Mouse (Mus musculus) lung, adult 18-20 months (tissue): ENCODE results near the gene Ears2.

Source experiments
- DNase-seq, 2 experiments: peaks; one replicate each; pipeline ENCODE4 v3.0.0; 2022; ENCODE audit warnings: mixed read lengths in 2 of 2

Gene Ears2

DNA sequence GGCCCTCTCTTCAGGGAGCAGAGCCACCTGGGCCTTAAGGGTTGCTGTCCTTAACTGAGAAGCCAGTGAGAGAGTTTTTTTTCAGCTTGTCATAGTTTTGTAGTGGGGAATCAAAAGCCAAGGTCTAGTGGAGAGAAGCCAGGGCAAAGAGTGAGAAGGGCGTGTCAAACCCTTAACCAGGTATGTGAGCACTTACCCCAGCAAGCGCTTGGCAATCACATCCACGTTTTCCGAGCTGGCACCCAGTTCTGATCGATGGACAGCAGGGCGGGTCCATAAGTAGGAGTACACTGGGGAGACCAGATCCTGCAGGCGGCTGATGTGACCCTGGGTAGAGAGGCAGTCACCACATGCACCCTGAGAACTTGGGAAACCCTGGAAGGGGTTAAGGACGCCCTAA lies 23.0 kb downstream of the Ears2 start:
- DNase-seq: peak; percentile 59 to 64

DNA sequence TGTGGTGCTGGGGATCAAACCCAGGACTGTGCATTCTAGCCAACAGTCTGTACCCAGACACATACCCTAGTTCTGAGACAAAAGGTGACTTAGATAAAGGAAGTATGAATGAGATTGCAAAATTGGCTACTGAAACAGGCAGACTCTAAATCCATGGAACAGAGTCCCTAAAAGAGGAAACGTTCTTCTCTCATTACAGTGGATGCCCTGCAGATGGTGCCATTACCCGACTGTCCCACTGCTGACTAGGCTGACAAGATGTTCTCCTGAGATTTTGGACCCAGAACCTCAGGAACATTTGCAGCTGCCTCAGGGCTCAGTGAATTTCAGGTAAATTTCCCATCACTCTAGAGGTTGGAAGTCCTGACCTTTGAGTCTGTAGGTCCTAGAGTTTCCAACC lies 32.7 kb downstream of the Ears2 start:
- no peak for DNase-seq

DNA sequence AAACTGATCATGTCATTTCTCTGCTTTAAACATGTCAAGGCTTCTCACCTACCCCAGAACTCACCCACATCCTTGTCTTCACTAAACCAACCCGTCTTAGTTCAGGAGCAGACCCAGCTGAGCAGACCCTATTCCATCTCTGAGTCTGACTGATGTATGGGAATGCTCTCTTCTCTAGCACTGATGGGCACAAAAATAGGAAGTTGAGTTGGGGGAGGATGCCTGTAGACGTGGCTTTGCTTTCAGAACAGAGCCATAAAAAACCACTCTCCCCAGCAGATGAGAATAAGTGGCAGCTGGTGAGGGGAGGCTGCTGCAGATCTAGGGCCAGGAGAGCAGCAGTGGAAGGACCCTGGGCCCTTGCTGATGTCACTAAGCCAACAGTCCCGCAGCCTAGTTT lies 33.7 kb downstream of the Ears2 start:
- DNase-seq: no peak

DNA sequence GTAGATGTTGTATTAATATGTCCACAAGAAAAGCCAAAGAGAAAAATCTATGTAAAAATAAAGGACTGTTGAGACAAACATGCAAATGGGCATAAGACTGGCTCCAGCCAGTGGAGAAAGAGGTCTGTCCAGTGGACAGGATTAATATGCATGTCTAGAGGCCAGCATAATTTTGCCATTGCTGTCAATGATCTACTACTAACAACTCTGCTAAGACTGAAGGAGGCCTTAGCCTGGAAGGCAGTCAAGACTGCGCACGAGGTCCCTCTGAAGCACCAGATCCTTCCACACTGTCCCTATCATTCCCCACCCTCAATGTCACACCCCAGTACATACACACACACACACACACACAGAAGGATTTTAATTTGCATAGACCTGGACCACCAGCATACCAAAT lies 44.9 kb downstream of the Ears2 start:
- no peak for DNase-seq

DNA sequence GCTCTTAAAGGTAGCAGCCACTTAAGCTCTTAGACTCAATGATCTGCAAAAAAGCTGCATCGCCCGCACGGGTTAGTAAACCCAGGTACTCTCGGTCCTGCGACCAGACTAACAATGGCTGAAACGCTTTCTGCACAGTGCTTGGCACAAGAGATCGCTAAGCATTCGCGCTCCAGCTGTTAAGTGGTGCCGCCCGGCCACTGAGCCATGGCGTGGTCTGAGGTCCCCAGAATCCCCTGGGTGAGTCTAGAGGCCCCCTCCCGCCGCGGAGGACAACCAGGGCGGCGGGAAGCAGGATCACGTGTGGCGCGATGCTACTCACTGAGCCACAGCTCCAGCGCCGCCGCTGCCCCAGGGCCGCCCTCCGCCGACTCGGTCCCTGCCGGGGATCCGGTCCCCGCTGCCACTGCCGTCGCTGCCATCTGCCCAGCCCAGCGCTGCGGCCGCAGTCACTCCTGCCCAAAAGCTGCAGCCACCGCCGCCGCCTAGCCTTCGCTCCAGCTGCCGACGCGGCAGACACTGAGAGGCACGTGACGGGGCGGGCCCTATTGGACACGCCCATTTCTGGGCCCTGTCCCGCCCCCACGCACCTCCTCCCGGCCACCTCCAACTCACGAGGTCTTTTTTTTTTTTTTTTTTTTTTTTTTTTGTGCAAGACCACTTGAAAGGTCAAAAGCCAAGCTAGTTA lies 46.3 kb downstream of the Ears2 start, which contains the start of gene Gga2:
Gene Gga2 (minus strand): TSS at position 556 of the 688 bp plus-strand sequence.
- DNase-seq: peak; percentile 87 to 89

DNA sequence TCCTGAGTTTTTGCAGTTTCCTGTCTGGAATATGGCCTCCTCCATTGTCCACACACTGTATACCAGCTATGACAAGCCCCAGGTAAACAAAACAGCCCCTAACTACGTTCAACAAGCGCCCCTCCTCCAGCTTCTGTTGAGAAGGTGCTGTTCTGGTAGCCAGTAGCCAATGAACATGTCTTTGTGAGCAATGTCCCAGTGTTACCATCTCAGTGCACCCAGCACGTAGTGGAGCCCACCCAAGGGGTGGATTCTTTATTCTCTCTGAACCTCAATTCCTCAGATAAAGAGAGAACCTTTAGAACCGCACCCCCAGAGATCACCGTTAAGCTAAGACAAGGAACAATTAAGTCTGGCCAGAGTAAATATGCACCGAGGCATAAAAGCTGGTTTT lies 46.8 kb downstream of the Ears2 start:
- DNase-seq: no peak

DNA sequence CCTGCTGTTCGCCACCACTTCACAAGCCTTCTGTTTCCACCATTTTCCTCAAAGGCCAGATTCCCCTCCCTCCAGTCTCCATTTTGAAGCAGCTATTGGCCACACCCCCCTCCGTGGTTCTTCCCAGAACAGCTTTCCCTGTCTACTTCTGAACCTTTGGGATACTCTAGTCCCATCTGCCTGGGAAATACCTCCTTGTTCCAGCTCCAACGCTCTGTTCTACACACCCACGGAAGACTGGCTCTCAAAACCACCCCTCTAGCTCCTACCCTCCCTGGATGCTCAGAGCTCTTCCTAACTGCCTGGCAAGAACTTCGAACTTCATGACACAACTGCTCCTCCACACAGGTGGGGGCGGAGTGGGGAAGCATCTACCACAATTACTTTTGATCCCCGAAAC lies 48.1 kb downstream of the Ears2 start:
- no peak for DNase-seq

DNA sequence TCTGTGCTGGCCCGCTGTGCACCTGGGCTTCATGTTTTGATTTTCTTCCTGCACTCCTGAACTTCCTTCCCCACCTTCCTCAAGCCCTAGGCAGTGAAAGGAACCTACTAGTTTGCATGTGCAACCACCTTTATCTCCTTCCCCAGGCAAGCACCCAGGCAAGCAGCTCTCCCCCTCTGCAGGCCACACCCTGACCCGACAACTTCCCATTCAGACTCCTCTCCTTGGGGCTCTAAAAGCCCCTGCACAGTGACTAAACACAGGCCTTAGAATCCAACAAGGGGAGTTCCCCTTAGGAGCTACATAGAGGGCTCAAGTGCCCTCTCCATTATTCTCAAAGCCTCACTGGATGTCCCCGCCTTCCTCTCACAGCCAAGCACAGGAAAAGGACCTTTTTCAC lies 48.8 kb downstream of the Ears2 start:
- DNase-seq: peak; percentile 27 to 42

DNA sequence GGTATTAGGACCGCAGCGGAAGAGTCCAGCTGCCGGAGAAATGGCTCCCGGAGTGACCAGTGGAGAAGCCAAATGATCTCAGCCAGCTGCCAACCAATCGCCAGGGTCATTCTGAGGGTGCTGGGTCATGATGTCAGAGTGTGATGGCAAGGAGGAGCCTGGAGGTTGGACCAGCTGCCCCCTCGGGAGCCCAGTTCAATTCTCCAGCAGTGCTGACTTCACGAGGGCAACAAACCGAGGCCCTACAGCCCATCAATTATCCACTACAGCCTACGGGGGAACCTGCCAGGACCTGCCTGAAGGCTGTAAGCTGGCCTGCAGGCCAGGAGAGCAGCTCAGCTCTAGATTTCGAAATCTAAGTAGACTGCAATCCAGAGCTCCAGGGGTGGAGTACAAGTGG lies 51.3 kb downstream of the Ears2 start:
- peak; percentile 33 to 42 for DNase-seq

DNA sequence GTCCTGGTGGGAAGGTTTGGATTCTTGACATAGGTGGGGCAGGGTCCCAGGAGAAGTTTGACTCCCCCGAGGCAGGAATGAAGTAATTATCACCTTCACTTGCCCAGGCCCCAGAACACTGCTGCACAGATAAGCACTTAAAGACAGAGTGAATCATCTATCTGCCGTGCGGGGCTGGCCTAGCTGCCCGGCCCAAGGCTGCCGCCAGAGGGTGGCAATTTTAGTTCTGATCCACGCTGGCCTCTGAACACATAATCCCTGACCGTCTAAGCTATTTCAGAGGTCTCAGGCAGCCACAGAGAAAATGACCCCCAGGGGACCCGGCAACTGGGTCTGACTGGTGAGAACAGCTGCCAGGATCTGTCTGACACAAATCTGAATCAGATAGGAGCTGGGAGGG lies 52.0 kb downstream of the Ears2 start:
- peak in 1 of 2 experiments; percentile 8 for DNase-seq

DNA sequence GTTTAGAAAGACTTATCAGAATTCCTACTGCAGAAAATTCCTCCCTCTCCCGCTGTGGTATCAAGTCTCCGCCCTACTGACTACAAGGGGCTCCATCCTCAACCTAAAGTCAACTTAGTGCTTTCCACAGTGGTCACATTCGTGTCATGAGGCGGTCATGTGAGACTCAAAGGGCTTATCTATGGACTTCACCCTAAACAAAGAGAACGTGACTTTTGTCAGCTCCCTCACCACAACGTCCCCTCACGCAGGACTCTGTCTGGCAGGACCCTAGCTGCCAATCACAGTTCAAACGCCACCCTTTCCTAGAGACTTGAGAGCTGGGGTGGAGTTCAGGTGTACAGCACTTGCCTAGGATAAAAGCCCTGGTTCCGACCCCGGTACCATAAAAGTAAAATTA lies 54.1 kb downstream of the Ears2 start:
- DNase-seq: no peak

DNA sequence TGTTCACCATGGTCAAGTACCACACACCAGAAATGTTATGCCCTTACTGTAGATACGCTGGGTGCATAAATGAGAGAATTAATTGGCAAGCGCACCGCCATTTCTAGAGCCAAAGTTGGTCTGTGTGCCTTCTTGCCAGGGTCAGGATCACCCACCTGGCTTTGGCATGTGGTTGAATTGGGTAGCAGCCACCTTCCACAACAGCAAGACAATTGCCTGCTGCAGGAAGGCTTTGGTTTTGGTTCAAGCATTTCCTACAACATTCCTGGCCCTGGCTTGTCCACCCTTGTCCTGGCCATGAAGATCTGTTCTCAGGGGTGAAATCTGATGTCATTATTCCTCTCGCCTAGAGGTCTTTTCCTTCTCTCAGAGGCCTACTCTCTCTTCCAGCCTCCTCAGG lies 54.7 kb downstream of the Ears2 start:
- DNase-seq: no peak

DNA sequence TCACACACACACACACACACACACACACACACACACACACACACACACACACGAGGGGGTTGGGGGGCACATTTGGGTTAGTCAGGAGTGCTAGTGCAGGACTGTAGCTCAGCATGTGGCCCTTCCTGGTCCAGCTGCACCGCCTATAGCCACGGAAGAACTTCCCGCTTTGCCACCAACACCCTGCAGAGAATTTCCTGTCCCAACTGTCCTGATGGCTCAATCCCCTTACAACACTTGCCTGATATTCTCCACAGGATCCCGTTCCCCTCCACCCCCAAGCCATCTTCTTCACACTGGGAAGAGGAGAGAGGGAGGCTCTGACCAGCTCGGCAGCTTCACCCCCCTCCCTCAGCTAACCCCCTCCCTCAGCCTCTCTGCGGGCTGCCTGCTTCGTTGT lies 66.7 kb downstream of the Ears2 start:
- no peak for DNase-seq

DNA sequence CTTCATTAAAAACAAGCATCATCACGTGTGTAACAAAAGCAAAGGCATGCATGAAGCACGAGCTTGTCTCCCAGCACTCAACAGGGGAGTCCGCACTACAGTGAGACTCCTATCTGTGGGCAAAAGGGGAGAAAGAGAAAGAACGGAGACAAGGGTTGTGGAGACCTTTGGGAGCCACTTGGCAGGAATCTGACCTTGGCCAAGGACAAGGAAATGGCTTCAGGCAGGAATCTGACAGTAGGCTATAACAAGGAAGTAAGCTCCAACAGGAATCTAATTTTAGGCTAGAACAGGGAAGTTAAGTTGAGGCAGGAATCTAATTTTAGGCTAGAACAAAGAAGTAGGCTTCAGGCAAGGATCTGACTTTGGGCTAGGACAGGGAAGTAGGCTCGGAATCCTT lies 71.1 kb downstream of the Ears2 start:
- DNase-seq: no peak
